ENCODE assay signal across 26 mouse cellular contexts in the genomic region with DNA sequence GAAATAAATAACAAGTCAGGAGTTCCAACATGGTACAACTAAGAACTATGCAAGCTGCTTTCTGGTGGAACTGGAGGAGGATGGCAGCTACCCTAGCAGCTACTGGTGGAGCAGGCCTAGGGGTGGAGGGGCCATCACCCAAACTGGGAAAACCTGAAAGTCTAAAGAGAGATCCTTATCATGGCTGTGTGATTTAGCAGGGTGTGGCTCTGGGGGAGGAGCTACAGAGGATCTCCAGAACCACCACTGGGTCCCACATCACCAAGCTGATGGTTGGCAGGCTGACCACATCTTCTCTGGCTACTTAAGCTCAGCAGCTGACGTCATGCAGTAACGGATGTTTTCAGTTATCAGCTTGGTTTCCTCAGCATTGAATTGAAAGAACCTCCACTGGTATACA. TPM values are rescaled to one million over a fixed set of nuclear protein-coding genes. Genes with fewer than 3 reads are reported as not detected.
A peak's percentile ranks its signal among the peaks of the same experiment; 100 is the strongest.
DNase-seq lines count a peak whose midpoint lies in the region; ATAC-seq lines count a peak whose summit lies in the region.
"Had no signal": no experiment of that assay in that cellular context is flagged by ENCODE, and none has a peak within 500 bp of the region (broad histone marks: within the 10 kb centered on the region; RNA-seq: fewer than 3 reads in every experiment).

No protein-coding gene starts in this region.

- no peaks in the 10 kb centered on the region for H3K9me3 ChIP-seq in lung, embryonic 15.5 days
- H3K9me3 ChIP-seq: embryonic facial prominence, embryonic 10.5 days; forebrain, embryonic 10.5 days; heart, embryonic 13.5 days; megakaryocyte, embryonic 14.5 days had no signal

- H3K27ac ChIP-seq in lung, embryonic 15.5 days: no peak overlapping the region
- H3K27ac ChIP-seq: embryonic facial prominence, embryonic 10.5 days; forebrain, embryonic 10.5 days; heart, embryonic 13.5 days; hindbrain, embryonic 14.5 days had no signal

- no peaks in the 10 kb centered on the region for H3K36me3 ChIP-seq in lung, embryonic 15.5 days
- H3K36me3 ChIP-seq: embryonic facial prominence, embryonic 10.5 days; forebrain, embryonic 10.5 days; heart, embryonic 13.5 days had no signal

- H3K9ac ChIP-seq in lung, embryonic 15.5 days: peak overlapping the region; percentile 4; the same call in 1 of the 2 replicates
- H3K9ac ChIP-seq: heart, embryonic 13.5 days; hindbrain, embryonic 14.5 days had no signal

- 69% methylated on average over 2 of the region's 2 CpGs for WGBS in lung, embryonic 15.5 days

- DNase-seq in lung, postnatal 36 days: no peak
- peak; percentile 45 for DNase-seq in CD4-positive helper T cell, adult 2 months (ENCODE audit: low read depth, low spot score)
- DNase-seq in natural killer cell, adult 2 months (ENCODE audit: low spot score in 2 of 2): peak; percentile 34 to 55
- DNase-seq in layer of hippocampus, adult 8-10 months (ENCODE audit: low spot score in 2 of 2): no peak
- DNase-seq in frontal cortex, adult 2 months (ENCODE audit: extremely low spot score in 1 of 2, low spot score in 1 of 2): no peak
- no peak for DNase-seq in kidney, postnatal 25 days
- DNase-seq: adrenal gland, postnatal 14 days; cerebellum, adult 9-11 months; gastrocnemius, postnatal 14 days; heart, adult 18-20 months; heart, postnatal 14 days; kidney, postnatal 4 days; layer of hippocampus, adult 9-11 months; lung, postnatal 14 days; right cerebral cortex, postnatal 14 days; thymus, postnatal 25 days had no signal

- H3K4me3 ChIP-seq in lung, embryonic 15.5 days: no peak overlapping the region
- H3K4me3 ChIP-seq: embryonic facial prominence, embryonic 10.5 days; forebrain, embryonic 10.5 days; heart, embryonic 13.5 days; megakaryocyte, embryonic 14.5 days had no signal

- no peak overlapping the region for H3K4me2 ChIP-seq in lung, embryonic 15.5 days
- H3K4me2 ChIP-seq: heart, embryonic 13.5 days; hindbrain, embryonic 14.5 days had no signal

- H3K4me1 ChIP-seq in lung, embryonic 15.5 days: 0 out of 2 replicates have a peak, but pooled peaks cover 6% of the 10 kb centered on the region
- H3K4me1 ChIP-seq: embryonic facial prominence, embryonic 10.5 days; forebrain, embryonic 10.5 days had no signal

- no peak for ATAC-seq in lung, embryonic 15.5 days (ENCODE audit: borderline replicate concordance, extremely low read depth, low FRiP score, low TSS enrichment)
- ATAC-seq in common myeloid progenitor, adult 5-6 weeks (replicated peaks; ENCODE audit: low read depth, poor library complexity, severe bottlenecking): 0 out of 2 replicates have a peak, but pooled peaks have one; percentile 8
- ATAC-seq: forebrain, embryonic 16.5 days; midbrain, embryonic 16.5 days had no signal

- H3K27me3 ChIP-seq in lung, embryonic 15.5 days: no peaks in the 10 kb centered on the region
- H3K27me3 ChIP-seq: heart, embryonic 13.5 days; megakaryocyte, embryonic 14.5 days had no signal

RNA-seq across cellular contexts. Expression of a gene that starts 7.8 kb away (rescaled TPM):
- polyA plus RNA-seq in lung, embryonic 15.5 days (2015; fragmentation: Nextera tagmentation; extraction: Ambion mirVana): 41.0 and 42.5 TPM in 2 replicates
- 8.0 and 9.0 TPM in 2 replicates for total RNA-seq in common myeloid progenitor, adult 5-6 weeks (2017)
- total RNA-seq in layer of hippocampus, adult 8-10 months (2022): 10 to 100 TPM; 72.1 to 87.1 (median 83.2) TPM
- polyA plus RNA-seq in frontal cortex, adult 2 months (2012; rRNA removed): 33.3 and 33.8 TPM in 2 replicates
- polyA plus RNA-seq: liver, adult 2 months had no signal

Comparison
In these comparisons a context has a peak if more than half of its experiments do, and no peak if none do; other contexts are left out.
1. DNase-seq: peak in CD4-positive helper T cell, adult 2 months (single experiment) and natural killer cell, adult 2 months (2 of 2); none in lung, postnatal 36 days (single experiment), layer of hippocampus, adult 8-10 months (0 of 2), frontal cortex, adult 2 months (0 of 2) and kidney, postnatal 25 days (0 of 2).